Mouse (Mus musculus) embryonic facial prominence, embryonic 12.5 days (tissue): ENCODE data around the gene Cpt2. TPM values are rescaled to one million over a fixed set of nuclear protein-coding genes. Genes with fewer than 3 reads are reported as not detected.

Experiments
- ATAC-seq: fragments of 200-750 bp; cut with Nextera tagmentation; 2 replicates; pipeline ENCODE4 v1.8.0; 2017; ENCODE audit not compliant: insufficient number of reproducible peaks, insufficient read depth, low FRiP score, low TSS enrichment
- H3K27ac ChIP-seq: fragments of 300-500 bp; sonication (generic); 2 replicates; pipeline ENCODE4 v1.5.1; 2016; ENCODE audit warnings: mild to moderate bottlenecking
- H3K27me3 ChIP-seq: fragments of 300-500 bp; sonication (generic); 2 replicates; pipeline ENCODE4 v1.6.1; 2016; ENCODE audit warnings: mild to moderate bottlenecking, moderate library complexity
- H3K36me3 ChIP-seq: fragments of 300-500 bp; sonication (generic); 2 replicates; pipeline ENCODE4 v1.6.1; 2016; ENCODE audit warnings: mild to moderate bottlenecking
- H3K4me1 ChIP-seq: fragments of 300-500 bp; sonication (generic); 2 replicates; pipeline ENCODE4 v1.6.1; 2016
- H3K4me2 ChIP-seq: fragments of 300-500 bp; sonication (generic); replicated peaks from 2 replicates; pipeline ENCODE4 v1.6.1; 2016; ENCODE audit warnings: mild to moderate bottlenecking, moderate library complexity
- H3K4me3 ChIP-seq: fragments of 300-500 bp; sonication (generic); 2 replicates; pipeline ENCODE4 v1.5.1; 2016; ENCODE audit warnings: mild to moderate bottlenecking
- H3K9ac ChIP-seq: fragments of 300-500 bp; sonication (generic); 2 replicates; pipeline ENCODE4 v1.6.1; 2016; ENCODE audit warnings: mild to moderate bottlenecking, moderate library complexity
- H3K9me3 ChIP-seq: fragments of 300-500 bp; sonication (generic); 2 replicates; pipeline ENCODE4 v1.6.1; 2016; ENCODE audit warnings: mild to moderate bottlenecking, moderate library complexity
- WGBS: fragments of 180-500 bp; shearing (Covaris S2); methylation state at CpG from one replicate; pipeline ENCODE4 v1.1.7; 2016; 5-methylcytosine and 5-hydroxymethylcytosine counted together
- polyA plus RNA-seq: library from polyadenylated mRNA; unstranded; fragments of >200 nt; fragmentation: Nextera tagmentation; extraction: Ambion mirVana; gene quantifications from 2 replicates; pipeline ENCODE4 v1.2.1, GENCODE M21; 2016

Gene Cpt2
- polyA plus RNA-seq, 1 experiment from 2014 or later: 31.1 TPM

DNA sequence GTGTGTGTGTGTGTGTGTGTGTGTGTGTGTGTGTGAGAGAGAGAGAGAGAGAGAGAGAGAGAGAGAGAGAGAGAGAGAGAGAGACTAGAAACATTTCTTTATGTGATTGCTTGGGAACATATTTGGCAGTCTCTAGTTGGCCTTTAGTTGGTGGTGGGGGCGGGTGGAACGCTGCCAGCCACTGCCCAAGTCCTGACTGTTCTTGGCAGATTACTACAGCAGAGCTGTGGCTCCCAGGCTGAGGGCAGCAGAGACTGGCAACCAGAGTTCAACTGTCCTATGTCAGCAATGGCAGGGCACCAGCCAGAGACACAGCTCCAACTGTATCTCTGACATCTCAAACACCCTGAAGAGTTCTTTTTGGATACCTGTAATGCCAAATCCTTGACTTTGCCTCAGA is 20.7 kb upstream of the Cpt2 start:
- Histone ChIP-seq H3K4me3 (no peak overlapping the region), H3K9me3 (no peaks in the 10 kb centered on the region), H3K9ac (no peak overlapping the region), H3K4me1 (no peaks in the 10 kb centered on the region), H3K4me2 (no peak overlapping the region), H3K27me3 (no peaks in the 10 kb centered on the region), H3K27ac (no peak overlapping the region), H3K36me3 (no peaks in the 10 kb centered on the region)
- WGBS: 83% methylated on average over 2 of the region's 2 CpGs
- ATAC-seq: no peak

DNA sequence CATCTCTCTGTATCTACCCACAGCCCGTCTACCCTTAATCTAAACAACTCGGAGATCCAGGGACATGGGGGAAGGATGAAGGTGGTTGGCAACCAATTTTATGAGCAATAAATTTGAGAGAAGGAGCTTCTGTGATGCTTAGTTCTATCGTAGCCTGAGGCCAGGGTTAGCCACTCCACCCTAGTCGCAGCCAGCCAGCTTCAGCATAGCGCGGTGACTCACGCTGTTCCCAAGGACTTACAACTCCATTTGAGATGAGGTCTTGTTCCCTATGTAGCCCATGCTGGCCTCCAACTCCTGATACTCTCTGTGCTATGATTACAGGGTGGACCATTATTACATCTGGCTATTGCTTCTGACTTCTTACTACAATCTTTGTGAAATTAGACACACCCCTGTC is 19.3 kb upstream of the Cpt2 start:
- Histone ChIP-seq H3K27me3 (no peaks in the 10 kb centered on the region), H3K9ac (no peak overlapping the region), H3K4me2 (no peak overlapping the region), H3K4me1 (no peaks in the 10 kb centered on the region), H3K36me3 (no peaks in the 10 kb centered on the region), H3K9me3 (no peaks in the 10 kb centered on the region), H3K27ac (no peak overlapping the region), H3K4me3 (no peak overlapping the region)
- WGBS: 92% methylated on average over 7 of the region's 7 CpGs
- no peak for ATAC-seq

DNA sequence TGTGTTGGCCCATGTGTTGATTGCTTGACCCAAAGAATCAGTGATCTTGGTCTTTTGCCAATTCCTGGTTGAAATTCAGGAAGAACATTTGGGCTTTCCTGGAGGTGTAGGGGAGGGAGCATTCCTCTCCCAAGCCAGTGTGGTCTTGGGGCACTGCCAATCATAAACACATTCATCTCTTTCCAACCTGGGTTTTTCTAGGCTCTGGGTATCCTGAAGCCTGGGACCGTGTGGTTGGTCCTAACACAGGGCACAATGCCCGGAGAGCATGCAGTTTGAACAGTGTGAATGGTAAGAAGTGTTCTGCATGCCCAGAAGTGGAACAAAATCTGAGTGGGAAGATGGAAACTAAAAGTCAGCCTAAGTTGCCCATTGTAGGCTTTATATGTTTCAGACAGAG is 14.7 kb upstream of the Cpt2 start:
- H3K27ac ChIP-seq: no peak overlapping the region
- ATAC-seq: no peak
- no peaks in the 10 kb centered on the region for H3K4me1 ChIP-seq
- WGBS: 90% methylated on average over 2 of the region's 2 CpGs
- no peak overlapping the region for H3K4me3 ChIP-seq
- H3K27me3 ChIP-seq: no peaks in the 10 kb centered on the region
- no peak overlapping the region for H3K9ac ChIP-seq
- no peak overlapping the region for H3K4me2 ChIP-seq
- H3K9me3 ChIP-seq: no peaks in the 10 kb centered on the region
- H3K36me3 ChIP-seq: no peaks in the 10 kb centered on the region

DNA sequence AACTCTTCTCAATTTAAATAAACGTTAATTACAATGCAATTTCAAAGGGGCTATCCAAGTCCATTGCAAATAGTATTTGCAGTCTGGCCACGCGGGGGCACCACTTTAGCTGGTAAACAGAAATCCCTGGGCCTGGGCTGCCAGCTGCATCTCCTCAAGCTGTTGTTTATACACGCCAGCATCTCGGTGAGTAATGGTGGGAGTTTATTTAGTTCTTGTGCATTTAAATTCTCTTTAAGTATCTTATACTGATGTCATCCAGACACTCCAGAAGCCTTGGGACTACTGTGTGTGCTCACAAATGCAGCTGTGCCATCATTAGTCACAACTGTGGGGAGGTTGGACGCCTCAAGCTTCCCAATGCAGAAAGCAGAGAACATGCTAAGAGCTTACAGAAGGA is 13.9 kb upstream of the Cpt2 start:
- no peak for ATAC-seq
- 24% methylated on average over 6 of the region's 6 CpGs for WGBS
- H3K27me3 ChIP-seq: no peaks in the 10 kb centered on the region

DNA sequence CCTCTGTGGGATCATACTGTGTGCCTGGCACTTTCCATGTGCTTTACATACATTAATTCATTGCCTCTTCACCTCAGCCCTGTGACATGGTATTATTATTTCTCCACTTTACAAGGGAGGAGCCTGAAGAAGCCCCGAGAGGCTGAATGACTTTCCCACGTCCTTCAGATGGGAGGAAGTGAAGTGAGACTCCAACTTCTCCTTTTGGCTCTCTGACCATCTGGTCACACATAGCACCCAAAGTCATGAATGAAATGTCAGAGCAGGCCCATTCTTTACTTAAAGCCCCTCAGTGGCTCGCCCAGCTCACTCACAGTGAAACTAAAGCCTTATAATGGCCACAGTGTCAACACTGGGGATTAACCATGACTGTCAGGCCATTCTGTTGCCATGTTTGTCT is 11.8 kb upstream of the Cpt2 start:
- 69% methylated on average over 3 of the region's 3 CpGs for WGBS
- Histone ChIP-seq H3K4me2 (no peak overlapping the region), H3K36me3 (no peaks in the 10 kb centered on the region), H3K9me3 (no peaks in the 10 kb centered on the region), H3K4me1 (no peaks in the 10 kb centered on the region), H3K9ac (no peak overlapping the region), H3K4me3 (no peak overlapping the region), H3K27me3 (no peaks in the 10 kb centered on the region), H3K27ac (no peak overlapping the region)
- ATAC-seq: no peak

More for the DNA sequence above, 13.9 kb upstream of the Cpt2 start:
- no peak overlapping the region for H3K4me2 ChIP-seq
- H3K9me3 ChIP-seq: no peaks in the 10 kb centered on the region
- H3K4me1 ChIP-seq: no peaks in the 10 kb centered on the region
- no peaks in the 10 kb centered on the region for H3K36me3 ChIP-seq
- H3K27ac ChIP-seq: no peak overlapping the region
- H3K9ac ChIP-seq: no peak overlapping the region
- no peak overlapping the region for H3K4me3 ChIP-seq

DNA sequence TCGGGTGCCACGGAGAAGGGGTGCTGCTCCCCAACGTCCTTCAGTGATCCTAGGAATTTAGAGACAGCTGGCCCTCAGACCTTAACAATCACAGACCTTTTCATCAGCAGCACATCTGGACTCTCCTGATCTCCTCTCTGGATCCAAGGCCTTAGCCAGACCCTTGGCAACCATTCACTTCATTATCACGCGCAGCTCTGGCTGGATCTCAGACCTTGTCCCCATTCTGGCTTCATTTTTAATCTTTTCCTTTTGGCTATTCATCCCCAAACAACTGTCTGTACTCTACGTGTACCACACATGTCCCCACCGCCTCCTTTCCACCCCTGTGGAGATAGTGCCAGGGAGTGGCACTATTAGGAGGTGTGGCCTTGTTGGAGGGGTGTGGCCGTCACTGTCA is 9.8 kb upstream of the Cpt2 start:
- Histone ChIP-seq H3K4me1 (no peaks in the 10 kb centered on the region), H3K27me3 (no peaks in the 10 kb centered on the region), H3K9ac (no peak overlapping the region), H3K9me3 (no peaks in the 10 kb centered on the region), H3K27ac (no peak overlapping the region), H3K4me2 (no peak overlapping the region), H3K36me3 (no peaks in the 10 kb centered on the region), H3K4me3 (no peak overlapping the region)
- WGBS: 80% methylated on average over 8 of the region's 8 CpGs
- no peak for ATAC-seq

DNA sequence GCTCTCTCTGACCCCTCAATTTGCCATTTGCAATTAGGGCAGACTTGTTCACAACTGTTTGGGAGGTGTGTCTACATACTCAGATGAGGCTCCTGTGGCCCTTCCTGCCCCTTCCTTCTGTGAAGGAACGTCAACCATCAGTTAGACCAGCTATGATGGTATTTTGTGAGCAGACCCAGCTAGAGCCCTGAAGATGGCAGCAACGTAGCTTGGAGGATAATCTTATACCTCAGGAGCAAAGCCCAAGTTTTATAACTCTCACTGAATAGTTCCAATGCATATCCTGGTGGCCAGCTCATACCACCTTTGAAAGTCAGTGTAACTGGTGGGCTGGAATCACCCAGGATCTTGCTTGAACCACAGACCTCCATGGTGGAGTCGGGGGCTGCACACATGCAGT is 8.0 kb upstream of the Cpt2 start:
- H3K27me3 ChIP-seq: no peaks in the 10 kb centered on the region
- no peak overlapping the region for H3K4me2 ChIP-seq
- H3K9me3 ChIP-seq: no peaks in the 10 kb centered on the region
- no peak overlapping the region for H3K9ac ChIP-seq
- H3K36me3 ChIP-seq: no peaks in the 10 kb centered on the region
- H3K4me1 ChIP-seq: no peaks in the 10 kb centered on the region
- 73% methylated on average over 3 of the region's 3 CpGs for WGBS
- H3K27ac ChIP-seq: no peak overlapping the region
- no peak overlapping the region for H3K4me3 ChIP-seq
- ATAC-seq: no peak

DNA sequence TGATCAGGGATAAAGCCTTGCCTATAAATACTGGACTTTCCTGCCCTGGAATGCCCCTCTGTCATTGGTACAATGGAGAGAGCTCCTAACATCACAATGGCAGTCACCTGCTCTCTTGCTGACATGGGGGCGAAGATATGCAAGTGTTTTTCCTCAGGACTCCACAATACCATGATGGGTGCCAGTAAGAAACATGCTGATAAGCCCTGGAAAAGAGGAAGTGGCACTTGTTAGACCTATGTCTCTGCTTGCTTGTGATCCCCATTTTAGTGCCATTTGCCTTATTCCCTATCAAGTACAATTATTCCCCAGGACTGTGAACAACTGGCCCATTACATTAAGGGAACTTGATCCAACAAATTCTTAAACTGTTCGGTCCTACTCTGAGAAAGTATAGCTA is 5.3 kb upstream of the Cpt2 start:
- Histone ChIP-seq H3K9ac (no peak overlapping the region), H3K9me3 (no peaks in the 10 kb centered on the region), H3K36me3 (no peaks in the 10 kb centered on the region), H3K27me3 (no peaks in the 10 kb centered on the region), H3K4me3 (no peak overlapping the region), H3K4me2 (no peak overlapping the region), H3K4me1 (no peaks in the 10 kb centered on the region), H3K27ac (no peak overlapping the region)
- no peak for ATAC-seq
- WGBS: 80% methylated on average over 2 of the region's 2 CpGs

DNA sequence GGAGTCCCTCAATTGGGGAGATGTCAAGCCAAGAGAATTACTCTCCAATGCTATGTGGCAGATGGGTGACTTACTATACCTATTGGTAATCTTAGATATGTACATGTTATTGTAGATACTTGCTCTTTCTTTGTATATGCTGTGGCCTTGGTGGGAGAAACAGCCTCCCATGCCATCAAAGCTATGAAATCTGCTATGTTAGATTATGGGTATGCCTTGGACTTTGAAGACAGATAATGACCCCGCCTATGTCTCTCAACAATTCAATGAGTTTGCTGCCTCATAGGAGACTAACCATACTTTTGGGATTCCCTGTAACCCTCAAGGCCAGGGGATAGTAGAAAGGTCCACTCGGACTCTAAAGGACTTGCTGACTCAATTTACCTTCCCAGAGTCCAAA is 4.9 kb upstream of the Cpt2 start:
- Histone ChIP-seq H3K27me3 (no peaks in the 10 kb centered on the region), H3K4me2 (no peak overlapping the region), H3K4me1 (no peaks in the 10 kb centered on the region), H3K27ac (no peak overlapping the region), H3K4me3 (no peak overlapping the region), H3K36me3 (no peaks in the 10 kb centered on the region), H3K9ac (no peak overlapping the region), H3K9me3 (no peaks in the 10 kb centered on the region)
- ATAC-seq: no peak
- WGBS: 75% methylated on average over 2 of the region's 2 CpGs

DNA sequence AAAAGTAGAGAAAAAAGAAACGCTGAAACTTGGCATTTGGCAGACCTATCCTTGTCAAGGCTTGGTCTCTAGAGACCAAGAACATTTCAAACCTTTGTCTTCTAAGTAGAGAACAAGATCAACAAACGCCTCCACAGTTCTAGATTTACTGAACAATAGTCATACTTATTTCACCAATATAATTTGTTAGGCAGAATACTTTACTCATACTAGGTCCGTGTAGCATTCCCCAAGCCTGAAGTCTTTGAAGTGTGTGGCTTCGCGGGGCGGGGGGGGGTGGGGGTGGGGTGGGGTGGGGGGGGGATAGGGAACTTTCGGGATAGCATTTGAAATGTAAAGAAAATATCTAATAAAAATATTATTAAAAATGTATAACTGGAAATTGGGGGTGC is 389 bp upstream of the Cpt2 start:
- H3K36me3 ChIP-seq: 0 out of 2 replicates have a peak, but pooled peaks cover 2% of the 10 kb centered on the region
- no peak overlapping the region for H3K9ac ChIP-seq
- ATAC-seq: no peak
- 0 out of 2 replicates have a peak overlapping the region, but pooled peaks have one; percentile 55 for H3K27ac ChIP-seq
- no peaks in the 10 kb centered on the region for H3K27me3 ChIP-seq
- H3K4me3 ChIP-seq: peak overlapping the region; percentile 76
- H3K4me1 ChIP-seq: peaks cover 11% of the 10 kb centered on the region
- H3K4me2 ChIP-seq: peak overlapping the region; percentile 72
- no peaks in the 10 kb centered on the region for H3K9me3 ChIP-seq
- WGBS: 47% methylated on average over 7 of the region's 7 CpGs

DNA sequence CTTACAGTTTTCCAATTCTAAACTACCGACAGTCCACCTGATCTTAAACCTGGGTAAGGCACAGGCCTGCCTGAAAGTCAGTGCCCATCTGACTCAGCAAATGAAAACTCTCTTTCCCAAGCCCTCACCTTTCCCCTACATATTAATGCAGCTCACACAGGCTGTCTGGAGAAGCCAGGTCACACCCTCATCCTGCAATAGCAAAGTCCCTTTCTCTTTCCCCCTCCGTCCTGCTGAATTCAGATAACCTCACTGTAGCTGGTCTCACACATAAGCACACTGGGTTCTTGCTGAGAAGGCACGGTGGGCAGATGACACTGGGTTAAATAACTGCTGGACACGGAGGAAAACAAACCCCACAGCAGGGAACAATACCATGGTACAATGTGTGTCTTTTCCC is 1.5 kb downstream of the Cpt2 start:
- Histone ChIP-seq H3K36me3 (0 out of 2 replicates have a peak, but pooled peaks cover 2% of the 10 kb centered on the region), H3K9me3 (no peaks in the 10 kb centered on the region), H3K4me3 (no peak overlapping the region), H3K9ac (no peak overlapping the region), H3K4me1 (peaks cover 11% of the 10 kb centered on the region), H3K4me2 (peak overlapping the region; percentile 72; the same call in 1 of the 2 replicates), H3K27ac (no peak overlapping the region), H3K27me3 (no peaks in the 10 kb centered on the region)
- 69% methylated on average over 4 of the region's 4 CpGs for WGBS
- no peak for ATAC-seq

DNA sequence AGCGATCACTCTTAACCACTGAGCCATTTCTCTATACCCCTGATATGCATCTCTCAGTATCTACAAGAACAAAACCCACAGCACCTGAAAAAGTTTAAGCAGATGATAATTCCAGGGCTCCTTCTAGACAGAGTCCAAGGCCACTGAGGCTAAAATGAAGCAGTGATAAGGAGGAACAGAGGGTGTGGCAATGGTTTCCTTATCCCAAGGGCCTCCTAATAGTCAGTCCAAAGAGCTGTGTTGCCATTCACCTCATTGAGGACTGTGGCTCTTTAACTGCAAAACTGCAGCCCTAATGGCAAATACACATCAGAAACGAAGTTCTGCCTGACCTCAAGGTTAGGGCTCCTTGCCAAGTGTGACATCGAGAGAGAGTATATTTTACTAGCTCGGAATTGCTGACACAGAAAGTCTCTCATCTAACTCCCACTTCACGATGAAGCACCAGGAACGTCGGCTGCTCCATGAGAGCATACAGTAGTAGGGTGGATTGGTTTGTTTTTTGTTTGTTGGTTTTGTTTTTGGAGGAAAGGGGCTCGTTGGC is 2.2 kb downstream of the Cpt2 start:
- no peak overlapping the region for H3K27ac ChIP-seq

DNA sequence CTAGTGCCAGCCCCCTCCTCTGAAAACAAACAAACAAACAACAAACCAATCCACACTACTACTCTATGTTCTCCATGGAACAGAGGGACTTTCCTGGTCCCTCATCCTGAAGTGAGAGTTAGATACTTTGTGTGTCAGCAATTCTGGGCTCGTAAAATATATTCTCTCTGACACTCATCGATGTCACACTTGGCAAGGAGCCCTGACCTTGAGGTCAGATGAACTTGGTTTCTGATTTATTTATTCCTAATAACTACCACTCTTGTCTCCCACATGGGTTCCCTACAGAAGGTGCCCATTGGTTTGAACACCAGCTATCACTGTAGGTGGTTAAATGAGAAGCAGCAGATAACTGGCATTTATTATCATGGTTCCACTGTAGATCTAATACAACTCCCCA is 3.1 kb downstream of the Cpt2 start:
- Histone ChIP-seq H3K4me2 (no peak overlapping the region), H3K9me3 (no peaks in the 10 kb centered on the region), H3K36me3 (0 out of 2 replicates have a peak, but pooled peaks cover 2% of the 10 kb centered on the region), H3K9ac (no peak overlapping the region), H3K4me3 (no peak overlapping the region), H3K27ac (no peak overlapping the region), H3K4me1 (peaks cover 11% of the 10 kb centered on the region), H3K27me3 (no peaks in the 10 kb centered on the region)
- WGBS: 93% methylated on average over 2 of the region's 2 CpGs
- no peak for ATAC-seq

More for the DNA sequence above, 2.2 kb downstream of the Cpt2 start:
- H3K4me1 ChIP-seq: peaks cover 11% of the 10 kb centered on the region
- ATAC-seq: no peak
- H3K9me3 ChIP-seq: no peaks in the 10 kb centered on the region
- 82% methylated on average over 8 of the region's 8 CpGs for WGBS
- no peak overlapping the region for H3K4me3 ChIP-seq
- 0 out of 2 replicates have a peak, but pooled peaks cover 2% of the 10 kb centered on the region for H3K36me3 ChIP-seq
- H3K9ac ChIP-seq: no peak overlapping the region
- no peaks in the 10 kb centered on the region for H3K27me3 ChIP-seq
- H3K4me2 ChIP-seq: no peak overlapping the region
